Mouse (Mus musculus) adrenal gland, adult 10 weeks (tissue): ENCODE data around the gene Hcn1. TPM values are rescaled to one million over a fixed set of nuclear protein-coding genes. Genes with fewer than 3 reads are reported as not detected.

Experiments
- polyA plus RNA-seq: library from polyadenylated mRNA; stranded (reverse); fragments of 350-450 nt; fragmentation: Illumina TruSeq; extraction: RNeasy Lipid Tissue Mini Kit (QIAGEN cat#74804); gene quantifications from one replicate; pipeline ENCODE4 v1.2.3, GENCODE M21; 2014; ENCODE audit warnings: low read depth, low replicate concordance

The Hcn1 gene
- polyA plus RNA-seq = not detected

DNA sequence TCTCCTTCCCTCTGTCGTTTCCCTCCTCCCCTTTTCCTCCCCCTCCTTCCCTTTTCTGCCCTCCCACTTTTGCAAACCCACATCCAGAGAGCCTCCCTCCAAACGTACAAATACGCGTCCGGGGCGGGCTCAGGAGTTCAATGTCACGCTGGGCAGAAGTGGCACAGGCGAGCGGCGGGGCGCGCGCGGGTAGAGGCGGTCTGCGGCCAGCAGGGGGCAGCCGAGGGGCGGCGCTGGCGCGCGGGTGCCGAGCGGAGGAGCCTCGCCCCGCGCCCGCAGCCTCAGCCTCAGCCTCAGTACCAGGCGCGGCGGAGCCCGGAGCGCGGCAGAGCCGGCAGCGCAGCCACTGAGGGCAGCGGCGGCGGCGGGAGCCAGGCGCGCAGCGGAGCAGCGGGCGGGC lies at the start of gene Hcn1:
Gene Hcn1 (plus strand): TSS at position 140 of the 400 bp plus-strand sequence.

